Mouse (Mus musculus) ES-Bruce4 (cell line): ENCODE results near the gene Dnajb9. TPM values are rescaled to one million over a fixed set of nuclear protein-coding genes. Genes with fewer than 3 reads are reported as not detected.
A peak's percentile ranks its signal among the peaks of the same experiment; 100 is the strongest.
"Not testable (repeated sequence)": the region's sequence is repeated elsewhere in the genome, so short reads cannot be mapped to it uniquely, and the experiment has no call there.

Experiments used
- H3K27ac ChIP-seq: 2 replicates; pipeline ENCODE4 v1.5.1; 2012; ENCODE audit warnings: low read length, inconsistent platforms; ENCODE audit not compliant: insufficient read depth
- H3K27me3 ChIP-seq: 2 replicates; pipeline ENCODE4 v1.6.1; 2012; ENCODE audit warnings: mild to moderate bottlenecking, low read length, inconsistent platforms; ENCODE audit not compliant: control insufficient read depth, poor library complexity, insufficient read depth, severe bottlenecking
- H3K36me3 ChIP-seq: 2 replicates; pipeline ENCODE4 v1.6.1; 2012; ENCODE audit warnings: inconsistent platforms, mild to moderate bottlenecking, low read length, moderate library complexity; ENCODE audit not compliant: control insufficient read depth, poor library complexity, insufficient read depth, severe bottlenecking
- H3K4me1 ChIP-seq: one replicate; pipeline ENCODE4 v1.8.1; 2011; ENCODE audit warnings: low read length; ENCODE audit not compliant: control insufficient read depth, insufficient read depth
- H3K4me3 ChIP-seq: 2 replicates; pipeline ENCODE4 v1.5.1; 2011; ENCODE audit warnings: low read depth, mild to moderate bottlenecking, low read length
- H3K9ac ChIP-seq: 2 replicates; pipeline ENCODE4 v1.6.1; 2012; ENCODE audit warnings: low read depth, mild to moderate bottlenecking, inconsistent platforms; ENCODE audit not compliant: poor library complexity, severe bottlenecking
- H3K9me3 ChIP-seq: replicated peaks from 2 replicates; pipeline ENCODE4 v1.6.1; 2012; ENCODE audit warnings: mild to moderate bottlenecking, low read length, inconsistent platforms; ENCODE audit not compliant: control insufficient read depth, poor library complexity, insufficient read depth, severe bottlenecking
- CTCF ChIP-seq: IDR thresholded peaks from one replicate; pipeline ENCODE4 v1.8.1; 2011; ENCODE audit warnings: low read depth, low read length
- EP300 ChIP-seq: IDR thresholded peaks from 2 replicates; pipeline ENCODE4 v1.6.1; 2011; ENCODE audit warnings: low read depth, low read length; ENCODE audit not compliant: insufficient read depth
- POLR2A ChIP-seq: IDR thresholded peaks from one replicate; pipeline ENCODE4 v1.8.1; 2011; ENCODE audit warnings: low read length; ENCODE audit not compliant: insufficient read depth
- polyA plus RNA-seq: library from polyadenylated mRNA; stranded (reverse); fragments of >200 nt; gene quantifications from 2 replicates; pipeline ENCODE4 v1.2.4, GENCODE M21; 2011; ENCODE audit warnings: low read depth; ENCODE audit not compliant: missing spikeins, insufficient read depth, insufficient read length

Gene Dnajb9
- polyA plus RNA-seq, 1 experiment: 14.2 TPM

GRCm38 (mm10) chr12:44224650-44225049, 14.5 kb upstream of the Dnajb9 start:
- Histone ChIP-seq H3K27me3 (peaks cover 5% of the 10 kb centered on the region), H3K4me3 (no peak overlapping the region), H3K9ac (no peak overlapping the region), H3K36me3 (no peaks in the 10 kb centered on the region), H3K9me3 (no peaks in the 10 kb centered on the region), H3K4me1 (no peaks in the 10 kb centered on the region), H3K27ac (no peak overlapping the region)
- TF ChIP-seq POLR2A: no peak
- TF ChIP-seq EP300: no peak
- no peak for TF ChIP-seq CTCF

GRCm38 (mm10) chr12:44223044-44223443, 12.9 kb upstream of the Dnajb9 start:
- Histone ChIP-seq H3K27ac (no peak overlapping the region), H3K9me3 (no peaks in the 10 kb centered on the region), H3K9ac (no peak overlapping the region), H3K27me3 (peaks cover 5% of the 10 kb centered on the region), H3K36me3 (no peaks in the 10 kb centered on the region), H3K4me3 (no peak overlapping the region), H3K4me1 (no peaks in the 10 kb centered on the region)
- TF ChIP-seq EP300 (no peak), POLR2A (no peak), CTCF (no peak)

GRCm38 (mm10) chr12:44221651-44222356, 11.7 kb upstream of the Dnajb9 start:
- H3K4me1 ChIP-seq: no peaks in the 10 kb centered on the region
- TF ChIP-seq POLR2A (no peak), CTCF (no peak), EP300 (no peak)
- peaks cover 5% of the 10 kb centered on the region for H3K27me3 ChIP-seq
- no peaks in the 10 kb centered on the region for H3K9me3 ChIP-seq
- H3K27ac ChIP-seq: no peak overlapping the region
- no peaks in the 10 kb centered on the region for H3K36me3 ChIP-seq
- peak overlapping the region; percentile 72 for H3K4me3 ChIP-seq
- peak overlapping the region; percentile 99 for H3K9ac ChIP-seq

GRCm38 (mm10) chr12:44221070-44221469, 10.9 kb upstream of the Dnajb9 start, which contains the start of gene Pnpla8:
Pnpla8 (plus strand) TSS chr12:44221370.
- H3K9ac ChIP-seq: peak within 1 kb of the TSS; percentile 99
- not testable (repeated sequence) for H3K27ac ChIP-seq, H3K9me3 ChIP-seq, H3K27me3 ChIP-seq, H3K4me1 ChIP-seq, H3K36me3 ChIP-seq
- peak within 1 kb of the TSS; percentile 72 for H3K4me3 ChIP-seq

- Histone ChIP-seq H3K4me1 (no peaks in the 10 kb centered on the region), H3K4me3 (no peak overlapping the region), H3K27me3 (no peaks in the 10 kb centered on the region), H3K27ac (no peak overlapping the region), H3K9ac (no peak overlapping the region), H3K9me3 (no peaks in the 10 kb centered on the region), H3K36me3 (peaks cover under 1% of the 10 kb centered on the region; the same call in 1 of the 2 replicates)
- no peak for TF ChIP-seq EP300
- no peak for TF ChIP-seq CTCF
- no peak for TF ChIP-seq POLR2A
Measured at GRCm38 (mm10) chr12:44211555-44211954, 1.4 kb upstream of the Dnajb9 start.

GRCm38 (mm10) chr12:44209141-44209823, 844 bp downstream of the Dnajb9 start:
- Histone ChIP-seq H3K27ac (no peak overlapping the region), H3K27me3 (no peaks in the 10 kb centered on the region), H3K36me3 (peaks cover 9% of the 10 kb centered on the region), H3K9me3 (no peaks in the 10 kb centered on the region), H3K4me3 (peak overlapping the region; percentile 84), H3K4me1 (no peaks in the 10 kb centered on the region), H3K9ac (peak overlapping the region; percentile 89)
- TF ChIP-seq CTCF: no peak
- no peak for TF ChIP-seq EP300
- no peak for TF ChIP-seq POLR2A
